Mouse (Mus musculus): ENCODE measurements around the gene Arhgef6.

Arhgef6 gene

DNA sequence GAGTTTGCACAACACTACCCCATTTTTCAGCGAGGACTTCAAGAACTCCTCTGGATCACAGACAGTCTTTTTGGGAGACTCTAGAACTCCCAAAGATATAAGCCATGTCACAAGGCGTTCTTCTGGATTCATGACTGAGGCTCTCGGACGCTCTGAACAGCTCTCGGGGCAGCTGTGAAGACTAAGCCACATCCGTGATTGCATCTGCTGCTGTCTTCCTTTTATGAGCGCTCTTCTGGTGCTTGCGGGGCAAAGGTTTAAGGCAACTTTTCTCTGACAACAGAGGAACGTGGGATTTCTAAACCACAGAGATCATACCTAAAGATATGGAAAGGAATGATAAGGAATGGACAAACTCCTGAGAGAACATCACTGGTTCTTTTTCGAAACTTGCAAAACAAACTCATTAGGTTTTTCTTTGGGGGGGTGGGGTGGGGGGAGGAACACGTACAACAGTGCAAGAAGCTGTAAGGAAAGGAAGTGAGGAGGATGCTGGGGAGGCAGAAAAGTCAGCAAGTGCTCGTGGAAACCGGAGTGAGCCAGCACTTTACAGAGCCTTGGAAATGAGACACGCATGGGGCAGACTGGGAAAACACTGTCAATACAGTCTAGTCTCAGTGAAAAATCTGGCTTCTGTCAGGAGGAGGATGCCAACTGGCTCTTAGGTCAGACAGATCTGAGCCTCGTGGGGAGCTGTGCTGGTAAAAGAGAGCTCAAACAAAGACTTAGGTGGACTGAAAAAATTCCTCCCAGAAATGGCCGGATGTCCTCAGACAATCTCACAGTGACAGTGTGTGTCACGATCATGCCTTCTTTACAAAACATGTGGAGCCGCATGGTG lies at the start of gene Arhgef6:
Arhgef6 (minus strand) TSS at position 359 of the 841 bp plus-strand sequence.
- DNase-seq (ENCODE audit: low read depth, low spot score) = no peak

DNA sequence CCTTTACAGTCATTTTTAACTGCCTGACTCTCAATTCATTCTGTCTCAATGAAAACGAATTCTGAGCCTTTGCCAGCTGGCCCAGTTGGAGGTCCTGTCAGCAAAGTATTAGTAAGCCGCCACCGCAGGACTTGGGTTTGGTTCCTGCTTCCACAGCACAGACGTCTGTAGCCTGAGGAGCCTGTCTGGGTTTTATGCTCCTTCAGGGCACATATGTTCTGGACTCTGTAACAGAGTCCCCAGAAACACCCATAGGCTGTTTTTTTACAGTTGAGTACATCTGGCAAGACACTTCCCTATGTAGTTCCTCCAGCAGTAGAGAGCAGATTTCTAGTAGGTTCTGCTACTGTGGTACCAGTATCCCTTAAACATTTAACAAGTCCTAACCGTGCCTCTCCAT lies 42.4 kb upstream of the Arhgef6 start:
- DNase-seq (ENCODE audit: low read depth, low spot score) = no peak

DNA sequence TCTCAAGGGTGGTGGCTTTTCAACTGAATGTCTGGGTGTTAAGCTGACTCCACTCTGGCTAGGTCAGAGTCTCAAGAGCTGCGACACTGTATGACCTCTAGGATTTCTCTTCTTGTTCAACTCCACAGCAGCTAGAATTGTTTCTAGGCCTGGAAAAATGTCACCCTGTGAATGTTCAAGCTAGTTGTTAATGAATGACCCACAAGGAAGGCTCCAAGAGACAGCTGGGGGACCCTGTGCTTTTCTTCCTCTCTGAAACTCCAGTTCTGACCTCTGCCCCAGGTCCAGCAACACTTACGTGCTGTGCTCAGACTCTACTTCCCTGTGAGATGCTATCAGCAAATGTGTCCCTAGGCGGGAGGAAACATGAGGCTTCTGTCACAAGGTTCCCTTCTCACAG lies 40.0 kb upstream of the Arhgef6 start:
- DNase-seq (ENCODE audit: low read depth, low spot score) = no peak

DNA sequence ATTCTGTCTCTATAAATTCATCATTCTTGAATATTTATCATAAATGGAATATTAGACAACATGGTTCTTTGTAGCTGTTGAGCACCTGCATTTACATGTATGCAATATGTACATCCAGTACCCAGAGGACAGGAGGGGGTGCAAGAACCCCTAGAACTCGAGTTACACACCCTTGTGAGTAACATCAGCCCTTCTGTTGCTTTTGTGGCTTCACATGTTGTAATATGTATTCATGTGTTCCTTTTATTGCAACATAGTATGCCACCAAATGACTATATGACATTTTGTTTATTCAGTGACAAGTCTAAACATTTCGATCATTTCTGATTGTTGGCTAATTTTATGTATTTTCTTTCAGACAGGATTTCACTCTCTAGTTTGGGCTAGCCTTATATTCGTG lies 38.6 kb upstream of the Arhgef6 start:
- no peak for DNase-seq (ENCODE audit: low read depth, low spot score)

DNA sequence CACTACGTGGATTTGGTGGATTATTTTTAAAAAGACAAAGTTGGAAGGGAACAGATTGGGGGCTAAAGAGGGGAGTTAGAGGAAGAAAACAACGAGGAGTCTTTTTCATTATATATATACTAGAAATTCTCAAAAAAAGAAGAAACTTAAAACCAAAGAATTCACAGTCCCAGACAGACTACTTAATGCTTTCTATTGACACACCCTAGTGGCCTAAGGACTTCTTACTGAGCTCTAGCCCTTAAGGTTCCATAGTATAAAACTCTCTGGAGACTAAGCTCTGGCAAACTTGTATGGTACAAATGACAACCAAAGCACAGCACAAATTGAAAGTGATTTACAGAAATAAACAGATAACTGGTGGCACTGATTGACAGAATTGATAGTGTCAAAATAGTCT lies 35.5 kb upstream of the Arhgef6 start:
- no peak for DNase-seq (ENCODE audit: low read depth, low spot score)

DNA sequence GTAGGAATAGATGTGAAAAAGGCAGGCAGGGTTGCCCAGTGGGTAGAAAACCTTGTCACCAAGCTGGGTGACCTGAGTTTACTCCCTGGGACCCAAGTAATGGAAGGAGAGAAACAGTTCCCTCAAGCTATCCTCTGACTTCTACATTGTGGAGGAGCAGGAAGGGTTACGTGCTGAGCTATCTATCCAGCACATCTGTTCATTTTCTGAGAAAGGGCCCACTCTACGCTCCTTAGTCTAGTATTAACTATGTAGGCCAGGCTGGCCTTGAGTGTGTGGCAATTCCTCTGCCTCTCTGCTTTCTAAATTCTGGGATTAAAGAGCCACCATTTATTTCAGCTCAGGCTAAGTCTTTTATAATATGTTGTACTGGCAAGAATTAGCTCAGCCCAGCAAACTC lies 35.0 kb upstream of the Arhgef6 start:
- no peak for DNase-seq (ENCODE audit: low read depth, low spot score)

DNA sequence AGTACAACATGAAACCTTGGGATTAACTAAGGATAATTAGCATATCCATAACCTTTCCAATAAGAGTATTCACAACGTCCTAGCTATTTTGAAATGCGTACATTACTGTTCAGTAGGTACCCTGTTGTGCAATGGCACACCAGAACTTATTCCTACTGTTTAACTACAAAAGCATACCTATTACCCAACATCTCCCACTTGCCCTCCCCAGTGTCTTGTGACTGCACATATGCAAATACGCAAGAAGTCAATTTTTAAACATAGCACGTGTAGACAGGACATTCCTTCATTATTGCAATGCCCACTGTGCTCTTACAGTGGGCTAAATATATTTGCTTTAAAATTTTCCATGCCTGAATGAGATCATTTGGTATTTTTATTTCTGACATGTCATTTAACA lies 34.4 kb upstream of the Arhgef6 start:
- no peak for DNase-seq (ENCODE audit: low read depth, low spot score)

DNA sequence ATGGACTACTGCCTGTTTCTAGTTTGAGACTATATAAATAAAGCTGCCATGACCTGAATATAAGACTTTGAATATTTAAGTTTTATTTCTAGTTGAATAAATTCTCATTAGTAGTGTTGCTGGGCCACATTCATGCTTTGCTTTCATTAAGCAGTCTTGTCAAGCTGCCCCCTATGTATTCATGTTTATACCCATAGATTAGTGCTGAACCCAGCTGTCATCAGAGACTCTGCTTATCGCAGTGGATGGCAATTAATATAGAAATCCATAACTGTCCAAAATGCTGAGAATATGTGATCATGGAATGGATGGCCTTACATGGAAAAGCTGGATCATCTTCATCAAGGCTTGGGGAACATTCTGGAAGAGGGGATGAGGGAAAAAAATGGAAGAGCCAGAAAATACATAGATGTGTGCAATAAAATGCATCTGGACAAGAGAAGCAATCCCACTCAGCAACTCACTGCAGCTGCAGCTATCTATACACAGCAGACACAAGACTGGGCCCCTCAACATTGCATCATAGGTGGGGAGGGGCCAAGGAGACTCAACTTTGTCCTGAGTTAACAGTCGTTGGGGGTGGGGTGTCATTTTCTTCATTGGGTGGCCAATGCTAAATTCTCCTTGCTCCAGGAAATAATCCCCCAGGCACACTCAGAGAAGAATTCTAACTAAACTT lies 26.5 kb upstream of the Arhgef6 start:
- no peak for DNase-seq (ENCODE audit: low read depth, low spot score)

DNA sequence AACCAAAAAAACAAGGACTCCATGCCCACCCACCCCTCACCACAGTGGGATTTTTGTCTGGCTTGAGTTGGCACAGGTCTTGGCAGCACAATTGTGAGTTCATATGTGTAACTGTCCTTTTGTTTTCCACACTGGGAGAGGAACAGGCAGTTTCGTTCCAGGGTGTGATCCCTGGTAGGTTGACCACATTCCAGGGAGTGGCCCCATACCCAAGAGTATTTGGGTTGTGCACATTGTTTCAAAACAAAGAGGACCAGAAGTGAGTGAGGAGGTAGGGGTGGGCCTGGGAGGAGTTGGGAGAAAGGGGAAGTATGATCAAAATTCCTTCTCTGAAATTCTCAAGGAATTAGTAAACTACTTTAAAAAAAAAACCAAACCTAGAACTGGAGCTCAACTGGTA lies 20.8 kb upstream of the Arhgef6 start:
- no peak for DNase-seq (ENCODE audit: low read depth, low spot score)

DNA sequence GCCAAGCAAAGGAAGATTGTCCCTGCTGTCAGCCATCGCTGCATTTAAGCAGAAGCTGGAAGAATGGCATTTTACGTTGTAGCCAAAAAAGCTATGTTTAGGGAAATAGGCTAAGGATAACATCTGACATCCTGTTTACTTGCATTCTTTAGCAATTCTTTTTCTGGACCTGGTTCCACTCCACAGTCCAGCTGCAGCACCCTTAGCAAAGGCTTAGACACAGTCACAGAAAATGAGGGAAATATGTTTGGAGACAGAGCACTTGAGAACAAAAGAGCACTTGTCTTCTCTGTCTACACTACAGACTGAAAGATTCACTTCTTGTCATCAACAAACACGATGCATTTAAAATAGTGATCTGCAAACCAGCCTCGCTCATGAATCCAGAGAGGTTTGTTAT lies 691 bp upstream of the Arhgef6 start:
- no peak for DNase-seq (ENCODE audit: low read depth, low spot score)

DNA sequence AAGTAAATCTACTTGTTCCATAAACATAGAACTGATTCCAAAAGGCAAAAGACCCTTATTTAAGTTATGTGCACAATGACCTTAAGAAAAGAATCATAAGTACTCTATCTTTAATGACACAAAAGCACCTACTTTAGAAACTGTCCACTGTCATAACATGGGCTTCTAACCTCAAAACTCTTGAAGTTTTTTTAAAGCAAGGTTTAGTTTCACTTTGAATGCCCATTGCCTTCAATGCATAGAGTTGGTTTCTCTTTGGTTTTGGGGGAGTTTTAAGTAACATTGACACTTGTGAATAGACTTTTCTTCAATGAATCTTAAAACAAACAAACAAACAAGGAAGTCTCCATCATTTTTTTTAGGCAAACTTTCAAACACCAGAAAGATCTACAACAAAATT lies 947 bp downstream of the Arhgef6 start:
- no peak for DNase-seq (ENCODE audit: low read depth, low spot score)

DNA sequence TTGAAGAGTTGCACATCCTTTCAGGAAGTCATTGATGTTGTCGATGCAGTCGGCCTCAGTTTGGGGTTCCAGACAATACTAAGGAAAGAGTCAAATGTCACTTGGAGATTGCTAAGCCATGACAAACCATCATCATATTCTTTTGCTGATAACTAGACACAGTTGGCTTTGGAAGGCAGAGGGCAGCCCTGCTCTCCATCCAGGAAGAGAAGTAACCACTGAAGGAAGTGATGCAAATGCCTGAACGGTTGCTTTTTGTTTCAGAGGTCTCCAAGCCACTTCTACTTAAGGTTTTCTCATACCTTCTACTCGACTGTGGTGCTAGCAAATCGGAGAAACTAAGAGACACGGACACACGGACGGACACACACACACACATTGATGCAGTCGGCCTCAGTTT lies 1.6 kb downstream of the Arhgef6 start:
- DNase-seq (ENCODE audit: low read depth, low spot score) = no peak

DNA sequence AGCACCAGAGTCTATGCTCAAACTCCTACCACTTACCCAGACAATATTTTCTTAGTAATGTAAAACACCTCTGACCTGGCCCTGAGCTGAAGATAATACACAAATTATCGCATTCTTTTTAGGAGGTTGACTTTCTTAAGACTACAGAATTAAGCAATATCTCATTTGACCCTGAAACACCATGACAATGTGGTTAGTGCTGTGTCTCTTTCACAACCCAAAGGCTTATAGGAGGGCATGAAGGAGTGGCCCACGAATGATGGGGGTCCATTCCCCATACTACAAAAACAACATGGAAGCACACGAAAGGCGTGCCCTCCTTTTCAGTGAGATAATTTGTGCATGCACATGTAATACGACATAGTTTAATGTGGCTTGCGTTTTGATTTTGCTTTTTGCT lies 3.2 kb downstream of the Arhgef6 start:
- DNase-seq (ENCODE audit: low read depth, low spot score) = no peak

DNA sequence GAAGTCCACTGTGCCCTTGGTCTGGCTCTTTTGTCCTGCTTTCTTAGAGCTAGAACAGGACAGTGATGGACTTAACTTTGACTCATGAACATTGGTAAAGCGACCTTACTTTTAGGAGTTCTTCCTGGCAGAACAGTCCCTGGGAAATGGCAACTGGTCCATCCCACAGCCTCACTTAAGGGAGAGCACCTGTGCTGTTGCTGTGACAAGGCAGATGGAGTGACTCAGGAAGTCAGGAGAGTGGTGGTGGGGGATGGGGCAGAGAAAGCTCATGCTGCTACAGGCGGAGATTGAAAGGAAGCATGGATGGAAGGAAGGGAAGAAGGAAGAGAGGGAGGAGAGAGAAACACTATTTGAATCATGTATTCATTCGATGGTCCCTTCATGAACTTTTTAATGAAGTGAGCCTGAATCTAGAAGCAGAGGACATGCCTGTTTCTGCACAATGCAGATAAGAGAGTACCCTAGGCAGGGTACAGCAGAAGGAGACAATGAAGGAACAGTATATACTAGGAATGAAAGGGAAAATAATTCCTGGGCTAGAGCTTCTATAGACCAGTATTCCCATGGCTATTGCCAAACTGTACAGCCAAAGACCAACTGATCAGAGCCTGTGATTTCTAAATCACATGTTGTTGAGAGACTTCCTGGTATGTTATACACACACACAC lies 10.7 kb downstream of the Arhgef6 start:
- DNase-seq (ENCODE audit: low read depth, low spot score) = no peak

DNA sequence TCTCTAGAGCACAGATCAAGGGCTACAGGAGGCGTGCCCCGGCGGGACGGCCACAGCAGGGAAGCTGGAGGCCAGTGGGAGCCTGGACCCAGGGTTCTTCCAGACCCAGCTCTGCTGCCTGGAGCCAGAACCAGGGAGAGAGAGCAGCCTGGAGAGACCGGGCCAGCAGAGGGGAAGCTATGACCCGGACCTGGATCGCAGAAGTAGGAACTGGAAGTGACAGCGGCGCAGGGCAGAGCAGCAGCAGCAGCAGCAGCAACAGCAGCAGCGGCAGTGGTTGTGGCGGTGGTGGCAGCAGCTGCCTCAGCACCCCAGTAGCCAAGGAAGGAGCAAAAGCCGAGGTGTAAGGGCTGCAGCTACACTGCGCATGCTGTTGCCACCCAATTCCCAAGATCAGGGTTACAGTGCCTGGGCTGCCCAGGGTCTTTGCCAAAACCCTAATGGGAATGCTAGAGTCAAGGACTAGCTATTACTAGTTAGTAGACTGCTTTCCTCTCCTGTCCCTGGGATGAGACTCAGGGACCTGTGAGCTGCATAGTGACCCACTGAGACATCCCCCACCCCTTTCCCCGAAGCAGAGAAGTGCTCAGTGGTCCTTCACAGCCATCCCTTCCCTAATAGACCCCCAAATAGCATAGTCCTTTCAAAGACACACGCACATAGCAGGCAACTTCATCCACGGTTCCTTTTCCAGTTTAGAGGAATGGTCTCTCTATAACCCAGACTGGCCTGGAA lies 11.9 kb downstream of the Arhgef6 start:
- no peak for DNase-seq (ENCODE audit: low read depth, low spot score)

DNA sequence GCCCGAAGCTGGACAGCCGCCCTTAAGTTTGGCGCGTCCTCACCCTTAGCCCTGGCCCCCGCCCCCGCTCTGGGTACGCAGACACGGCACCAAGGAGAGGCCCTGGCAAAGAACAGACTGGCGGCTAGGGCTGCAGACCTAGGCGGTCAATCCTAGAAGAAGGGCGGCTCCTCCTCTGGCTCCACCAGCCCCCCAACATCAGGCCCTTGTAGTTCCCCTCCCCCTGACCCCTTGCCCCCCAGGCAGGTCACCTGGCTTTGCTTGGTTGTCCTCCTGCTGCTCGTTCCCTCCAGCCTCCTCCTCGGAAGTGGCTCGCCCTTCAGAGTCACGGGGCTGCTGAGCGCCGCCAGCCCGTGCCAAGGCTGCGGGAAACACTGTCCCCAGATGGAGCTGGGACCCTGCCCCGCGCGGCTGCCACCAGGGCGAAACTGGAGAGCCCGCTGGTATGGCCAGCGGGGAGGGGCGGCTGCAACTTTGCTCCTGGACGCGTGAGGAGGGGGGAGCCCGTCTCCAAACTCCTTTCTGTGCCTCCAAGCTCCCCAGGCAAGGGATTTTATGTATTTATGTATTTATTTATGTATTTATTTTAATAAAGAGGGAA lies 12.6 kb downstream of the Arhgef6 start:
- no peak for DNase-seq (ENCODE audit: low read depth, low spot score)

DNA sequence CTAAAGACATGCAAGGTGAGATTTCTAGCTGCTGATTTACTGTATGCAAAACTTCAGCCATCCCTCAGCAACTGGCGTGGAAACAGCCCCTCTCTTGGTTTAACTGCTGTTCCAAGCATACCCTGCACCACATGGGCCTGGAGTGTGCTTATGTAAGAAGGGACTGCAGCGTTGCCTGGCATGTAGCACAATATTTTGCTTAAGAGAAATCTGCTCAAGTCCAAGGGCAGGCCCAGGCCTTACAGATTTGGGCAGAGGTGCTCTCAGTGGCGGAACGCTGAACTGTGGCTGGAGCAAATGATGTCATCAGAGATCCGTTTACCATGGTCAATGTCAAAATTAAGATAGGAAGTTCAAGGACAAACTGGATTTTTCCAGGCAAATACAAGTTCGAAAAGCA lies 13.6 kb downstream of the Arhgef6 start:
- no peak for DNase-seq (ENCODE audit: low read depth, low spot score)

DNA sequence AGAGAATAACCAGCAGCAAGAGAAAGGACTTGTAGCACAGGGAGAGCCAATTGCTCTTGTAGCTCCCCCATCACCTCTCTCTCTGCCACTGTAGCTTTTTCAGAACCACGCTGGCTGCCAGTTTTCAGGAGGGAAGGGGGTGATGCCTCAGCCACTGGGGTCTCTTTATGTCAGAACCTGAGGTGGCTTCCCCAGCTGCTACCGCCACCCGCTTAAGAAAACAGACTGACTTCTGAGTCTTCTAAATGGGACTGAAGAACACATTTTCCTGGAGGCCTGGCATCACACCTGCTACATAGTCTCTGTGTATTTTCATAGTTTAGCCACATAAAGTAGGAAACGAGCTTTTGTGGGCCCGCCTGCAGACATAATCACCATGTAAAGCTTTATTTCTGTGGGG lies 26.5 kb downstream of the Arhgef6 start:
- no peak for DNase-seq (ENCODE audit: low read depth, low spot score)

DNA sequence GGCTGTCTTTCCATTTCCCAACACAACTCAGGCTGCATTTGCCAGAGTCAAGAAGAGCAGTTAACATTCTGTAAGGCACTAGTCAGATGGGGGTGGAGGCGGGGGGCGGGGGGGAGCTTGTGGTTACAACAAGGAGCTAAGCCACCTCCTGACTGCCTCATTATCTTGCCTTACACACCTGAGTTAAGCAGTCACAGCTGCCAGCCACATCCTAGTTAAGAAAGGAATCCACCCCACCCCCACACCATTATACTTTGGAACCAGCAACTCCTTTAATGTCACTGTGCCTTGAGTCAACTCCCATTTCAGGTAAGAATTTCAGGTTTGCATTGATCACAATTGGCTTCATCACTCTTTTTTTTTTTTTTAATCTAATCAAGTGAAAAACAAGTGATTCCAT lies 28.5 kb downstream of the Arhgef6 start:
- DNase-seq (ENCODE audit: low read depth, low spot score) = no peak

DNA sequence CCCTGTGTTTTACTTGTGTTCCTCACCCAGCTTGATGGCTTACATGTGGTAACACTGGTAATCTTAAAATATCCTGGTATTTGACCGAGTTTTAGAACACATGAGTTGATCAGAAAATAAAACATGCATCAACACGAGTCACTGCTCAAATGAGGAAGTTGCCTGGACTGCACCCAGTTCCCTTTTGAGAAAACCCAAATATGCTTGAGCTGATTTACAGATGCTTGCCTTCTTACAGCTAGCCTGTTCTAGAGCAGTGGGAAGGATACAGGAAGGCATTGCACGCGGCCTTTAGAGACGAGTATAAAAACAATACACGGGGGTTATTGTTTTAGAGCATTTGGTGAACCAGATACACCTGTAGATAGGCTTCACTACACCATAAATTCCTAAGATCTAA lies 31.8 kb downstream of the Arhgef6 start:
- DNase-seq (ENCODE audit: low read depth, low spot score) = no peak

DNA sequence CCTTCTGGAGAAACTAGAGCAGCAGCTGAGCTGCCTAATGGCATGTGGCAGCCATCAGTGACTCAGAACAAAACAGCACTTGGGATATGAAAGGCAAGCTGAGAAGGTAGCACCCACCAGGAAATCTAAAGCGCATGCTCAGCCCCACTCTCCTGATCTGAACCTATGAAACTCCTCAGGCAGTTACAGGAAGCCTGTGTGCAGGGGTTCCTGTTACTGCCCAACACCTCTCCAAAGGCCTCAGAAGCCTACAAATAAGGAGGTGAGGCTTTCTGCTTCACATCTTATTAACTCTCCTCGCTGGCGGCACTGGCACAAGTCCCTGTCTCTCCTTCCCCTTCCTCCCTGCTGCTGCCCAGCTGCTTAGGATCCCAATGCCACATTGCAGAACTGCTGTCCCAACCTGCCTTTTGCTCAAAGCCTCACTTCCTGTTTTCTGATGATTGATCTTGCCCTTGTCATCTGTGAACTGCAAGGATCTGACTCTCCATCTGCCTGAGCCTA lies 33.7 kb downstream of the Arhgef6 start:
- DNase-seq (ENCODE audit: low read depth, low spot score) = no peak
